In the genomic region with DNA sequence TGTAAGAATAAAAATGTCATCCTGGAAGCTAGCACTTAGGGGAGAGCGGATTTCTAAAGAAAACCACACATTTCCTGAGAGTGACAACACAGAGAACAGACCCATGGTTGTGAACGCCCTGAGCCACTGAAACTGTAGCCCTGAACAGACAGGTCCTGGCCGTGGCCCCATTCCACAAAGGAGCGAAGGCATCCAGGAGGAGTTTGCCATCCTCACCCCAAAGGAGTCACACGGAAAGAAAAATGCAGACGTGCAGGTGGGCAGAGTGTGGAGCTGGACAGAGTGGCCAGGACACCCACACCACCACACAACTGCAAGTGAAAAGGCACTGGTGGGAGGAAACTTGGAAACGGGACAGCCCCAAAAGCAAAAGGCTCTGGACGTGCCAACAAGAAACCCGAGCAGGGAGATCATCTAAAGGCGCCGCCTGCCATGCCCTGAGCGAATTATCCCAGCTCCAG, we compare ENCODE assay signal across 8 mouse cellular contexts.
DNase-seq lines count a peak whose midpoint lies in the region; ATAC-seq lines count a peak whose summit lies in the region.

No protein-coding gene starts in this region.

- H3K4me2 ChIP-seq in heart, embryonic 12.5 days = no peak overlapping the region
- no peak overlapping the region for H3K4me2 ChIP-seq in embryonic facial prominence, embryonic 14.5 days (ENCODE audit: low read depth, low read length)
- no peak overlapping the region for H3K4me2 ChIP-seq in kidney, embryonic 15.5 days

- no peak overlapping the region for H3K4me3 ChIP-seq in heart, embryonic 12.5 days
- H3K4me3 ChIP-seq in heart, embryonic 10.5 days = no peak overlapping the region
- H3K4me3 ChIP-seq in embryonic facial prominence, embryonic 14.5 days (ENCODE audit: low read depth, low read length) = no peak overlapping the region
- no peak overlapping the region for H3K4me3 ChIP-seq in kidney, embryonic 15.5 days (replicated peaks)

- peak overlapping the region; percentile 45; the same call in 1 of the 2 replicates for H3K27ac ChIP-seq in heart, embryonic 12.5 days (ENCODE audit: poor library complexity, severe bottlenecking)
- H3K27ac ChIP-seq in heart, embryonic 10.5 days = no peak overlapping the region; the same call in 1 of the 2 replicates
- H3K27ac ChIP-seq in embryonic facial prominence, embryonic 14.5 days (replicated peaks; ENCODE audit: low read depth, low read length) = 0 out of 2 replicates have a peak overlapping the region, but pooled peaks have one; percentile 28
- H3K27ac ChIP-seq in kidney, embryonic 15.5 days = peak overlapping the region; percentile 68

- ATAC-seq in heart, embryonic 12.5 days (ENCODE audit: insufficient number of reproducible peaks, low FRiP score) = peak; percentile 16; the same call in 1 of the 2 replicates
- ATAC-seq in embryonic facial prominence, embryonic 14.5 days (ENCODE audit: low read depth) = no peak
- ATAC-seq in kidney, embryonic 15.5 days (replicated peaks; ENCODE audit: low FRiP score) = no peak

- H3K27me3 ChIP-seq in heart, embryonic 12.5 days (replicated peaks) = no peaks in the 10 kb centered on the region
- no peaks in the 10 kb centered on the region for H3K27me3 ChIP-seq in heart, embryonic 10.5 days (ENCODE audit: insufficient read depth, poor library complexity, severe bottlenecking)
- H3K27me3 ChIP-seq in embryonic facial prominence, embryonic 14.5 days (replicated peaks; ENCODE audit: control insufficient read depth, insufficient read depth, low read length) = no peaks in the 10 kb centered on the region
- no peaks in the 10 kb centered on the region for H3K27me3 ChIP-seq in kidney, embryonic 15.5 days

- no peak for DNase-seq in heart, embryonic 10.5 days (ENCODE audit: low spot score)
- DNase-seq in 416B (ENCODE audit: low read depth) = peak; percentile 14
- DNase-seq in embryonic facial prominence, embryonic 14.5 days (ENCODE audit: low spot score) = peak; percentile 66
- DNase-seq in embryo, embryonic 10 days (ENCODE audit: low spot score) = no peak
- no peak for DNase-seq in testis, postnatal 10 days (ENCODE audit: low spot score)
- no peak for DNase-seq in ovary, adult 18-20 months (ENCODE audit: low spot score)

- no peak overlapping the region for H3K9ac ChIP-seq in heart, embryonic 12.5 days
- no peak overlapping the region for H3K9ac ChIP-seq in embryonic facial prominence, embryonic 14.5 days (ENCODE audit: low read depth, low read length)
- no peak overlapping the region for H3K9ac ChIP-seq in kidney, embryonic 15.5 days

- peaks cover 3% of the 10 kb centered on the region; the same call in 1 of the 2 replicates for H3K36me3 ChIP-seq in heart, embryonic 12.5 days
- no peaks in the 10 kb centered on the region for H3K36me3 ChIP-seq in heart, embryonic 10.5 days
- H3K36me3 ChIP-seq in embryonic facial prominence, embryonic 14.5 days (ENCODE audit: control insufficient read depth, insufficient read depth, low read length) = no peaks in the 10 kb centered on the region
- H3K36me3 ChIP-seq in kidney, embryonic 15.5 days = no peaks in the 10 kb centered on the region

- 71% methylated on average over 12 of the region's 12 CpGs for WGBS in heart, embryonic 12.5 days
- 72% methylated on average over 12 of the region's 12 CpGs for WGBS in heart, embryonic 10.5 days
- WGBS in embryonic facial prominence, embryonic 14.5 days = 65% methylated on average over 12 of the region's 12 CpGs
- WGBS in kidney, embryonic 15.5 days = 54% methylated on average over 12 of the region's 12 CpGs

- H3K9me3 ChIP-seq in heart, embryonic 12.5 days (replicated peaks) = no peaks in the 10 kb centered on the region
- no peaks in the 10 kb centered on the region for H3K9me3 ChIP-seq in heart, embryonic 10.5 days
- H3K9me3 ChIP-seq in embryonic facial prominence, embryonic 14.5 days (ENCODE audit: control insufficient read depth, low read length) = no peaks in the 10 kb centered on the region
- H3K9me3 ChIP-seq in kidney, embryonic 15.5 days (replicated peaks) = no peaks in the 10 kb centered on the region

- H3K4me1 ChIP-seq in heart, embryonic 12.5 days (replicated peaks) = peaks cover 97% of the 10 kb centered on the region
- peaks cover 99% of the 10 kb centered on the region for H3K4me1 ChIP-seq in heart, embryonic 10.5 days
- peaks cover 67% of the 10 kb centered on the region for H3K4me1 ChIP-seq in embryonic facial prominence, embryonic 14.5 days (ENCODE audit: control insufficient read depth, insufficient read depth, low read length)
- H3K4me1 ChIP-seq in kidney, embryonic 15.5 days = peaks cover 53% of the 10 kb centered on the region

Comparison
In these comparisons a context has a peak if more than half of its experiments do, and no peak if none do; other contexts are left out.
1. DNase-seq: peak in 416B (single experiment) and embryonic facial prominence, embryonic 14.5 days (single experiment); none in heart, embryonic 10.5 days (single experiment), embryo, embryonic 10 days (single experiment), testis, postnatal 10 days (single experiment) and ovary, adult 18-20 months (single experiment).